Mouse (Mus musculus): Measurements from ENCODE around the gene Tmed2. TPM values are rescaled to one million over a fixed set of nuclear protein-coding genes. Genes with fewer than 3 reads are reported as not detected.
A peak's percentile ranks its signal among the peaks of the same experiment; 100 is the strongest.

Gene Tmed2
- polyA plus RNA-seq, 1 experiment from 2014 or later, result 550 TPM

- H3K36me3 ChIP-seq (ENCODE audit: control insufficient read depth, insufficient read depth, low read length), result peaks cover 39% of the 10 kb centered on the region
- no peak for DNase-seq (ENCODE audit: low spot score)
- H3K9me3 ChIP-seq (ENCODE audit: control insufficient read depth, low read length), result no peaks in the 10 kb centered on the region
- no peak overlapping the region for H3K27ac ChIP-seq (ENCODE audit: low read depth)
- no peak for ATAC-seq (replicated peaks; ENCODE audit: low FRiP score, low TSS enrichment, low read depth)
- no peak overlapping the region for H3K4me2 ChIP-seq (ENCODE audit: low read length)
- H3K4me1 ChIP-seq (replicated peaks; ENCODE audit: control insufficient read depth, insufficient read depth, low read length), result no peaks in the 10 kb centered on the region
- no peak overlapping the region for H3K4me3 ChIP-seq (ENCODE audit: low read depth, low read length)
- no peak overlapping the region for H3K9ac ChIP-seq (ENCODE audit: low read length)
- 87% methylated on average over 5 of the region's 5 CpGs for WGBS
- H3K27me3 ChIP-seq (replicated peaks; ENCODE audit: control insufficient read depth, insufficient read depth, low read length), result no peaks in the 10 kb centered on the region
Observed at GRCm38 (mm10) chr5:124515789-124516188, 24.7 kb upstream of the Tmed2 start.

GRCm38 (mm10) chr5:124518648-124519047, 21.8 kb upstream of the Tmed2 start:
- Histone ChIP-seq H3K4me3 (ENCODE audit: low read depth, low read length) (no peak overlapping the region), H3K4me1 (replicated peaks; ENCODE audit: control insufficient read depth, insufficient read depth, low read length) (no peaks in the 10 kb centered on the region), H3K27ac (ENCODE audit: low read depth) (no peak overlapping the region), H3K27me3 (replicated peaks; ENCODE audit: control insufficient read depth, insufficient read depth, low read length) (no peaks in the 10 kb centered on the region), H3K9me3 (ENCODE audit: control insufficient read depth, low read length) (no peaks in the 10 kb centered on the region), H3K4me2 (ENCODE audit: low read length) (no peak overlapping the region), H3K36me3 (ENCODE audit: control insufficient read depth, insufficient read depth, low read length) (peaks cover 22% of the 10 kb centered on the region), H3K9ac (ENCODE audit: low read length) (no peak overlapping the region)
- no peak for DNase-seq (ENCODE audit: low spot score)
- ATAC-seq (replicated peaks; ENCODE audit: low FRiP score, low TSS enrichment, low read depth), result no peak
- 95% methylated on average over 10 of the region's 10 CpGs for WGBS

GRCm38 (mm10) chr5:124521588-124521987, 18.9 kb upstream of the Tmed2 start:
- Histone ChIP-seq H3K27me3 (replicated peaks; ENCODE audit: control insufficient read depth, insufficient read depth, low read length) (no peaks in the 10 kb centered on the region), H3K27ac (ENCODE audit: low read depth) (no peak overlapping the region), H3K9me3 (ENCODE audit: control insufficient read depth, low read length) (no peaks in the 10 kb centered on the region), H3K4me3 (ENCODE audit: low read depth, low read length) (no peak overlapping the region), H3K36me3 (ENCODE audit: control insufficient read depth, insufficient read depth, low read length) (peaks cover 23% of the 10 kb centered on the region; the same call in 1 of the 2 replicates), H3K9ac (ENCODE audit: low read length) (no peak overlapping the region), H3K4me1 (replicated peaks; ENCODE audit: control insufficient read depth, insufficient read depth, low read length) (no peaks in the 10 kb centered on the region), H3K4me2 (ENCODE audit: low read length) (no peak overlapping the region)
- DNase-seq (ENCODE audit: low spot score), result no peak
- ATAC-seq (replicated peaks; ENCODE audit: low FRiP score, low TSS enrichment, low read depth), result no peak
- 88% methylated on average over 4 of the region's 4 CpGs for WGBS

GRCm38 (mm10) chr5:124523032-124523431, 17.5 kb upstream of the Tmed2 start:
- Histone ChIP-seq H3K27me3 (replicated peaks; ENCODE audit: control insufficient read depth, insufficient read depth, low read length) (no peaks in the 10 kb centered on the region), H3K4me3 (ENCODE audit: low read depth, low read length) (no peak overlapping the region), H3K36me3 (ENCODE audit: control insufficient read depth, insufficient read depth, low read length) (peaks cover 23% of the 10 kb centered on the region; the same call in 1 of the 2 replicates), H3K9ac (ENCODE audit: low read length) (no peak overlapping the region), H3K9me3 (ENCODE audit: control insufficient read depth, low read length) (no peaks in the 10 kb centered on the region), H3K4me2 (ENCODE audit: low read length) (no peak overlapping the region), H3K27ac (ENCODE audit: low read depth) (no peak overlapping the region), H3K4me1 (replicated peaks; ENCODE audit: control insufficient read depth, insufficient read depth, low read length) (peaks cover 1% of the 10 kb centered on the region; the same call in 1 of the 2 replicates)
- DNase-seq (ENCODE audit: low spot score), result no peak
- WGBS, result 94% methylated on average over 8 of the region's 8 CpGs
- no peak for ATAC-seq (replicated peaks; ENCODE audit: low FRiP score, low TSS enrichment, low read depth)

GRCm38 (mm10) chr5:124524943-124525342, 15.6 kb upstream of the Tmed2 start:
- no peak for ATAC-seq (replicated peaks; ENCODE audit: low FRiP score, low TSS enrichment, low read depth)
- 90% methylated on average over 5 of the region's 5 CpGs for WGBS

GRCm38 (mm10) chr5:124528351-124528750, 12.1 kb upstream of the Tmed2 start:
- Histone ChIP-seq H3K9ac (ENCODE audit: low read length) (peak overlapping the region; percentile 31), H3K27me3 (replicated peaks; ENCODE audit: control insufficient read depth, insufficient read depth, low read length) (no peaks in the 10 kb centered on the region), H3K4me1 (replicated peaks; ENCODE audit: control insufficient read depth, insufficient read depth, low read length) (peaks cover 35% of the 10 kb centered on the region), H3K36me3 (ENCODE audit: control insufficient read depth, insufficient read depth, low read length) (0 out of 2 replicates have a peak, but pooled peaks cover 10% of the 10 kb centered on the region), H3K4me2 (ENCODE audit: low read length) (peak overlapping the region; percentile 83), H3K9me3 (ENCODE audit: control insufficient read depth, low read length) (no peaks in the 10 kb centered on the region), H3K27ac (ENCODE audit: low read depth) (0 out of 2 replicates have a peak overlapping the region, but pooled peaks have one; percentile 54), H3K4me3 (ENCODE audit: low read depth, low read length) (peak overlapping the region; percentile 79)
- 53% methylated on average over 4 of the region's 4 CpGs for WGBS
- DNase-seq (ENCODE audit: low spot score) (no peak), ATAC-seq (replicated peaks; ENCODE audit: low FRiP score, low TSS enrichment, low read depth) (no peak)

More at GRCm38 (mm10) chr5:124524943-124525342, 15.6 kb upstream of the Tmed2 start:
- Histone ChIP-seq H3K4me1 (replicated peaks; ENCODE audit: control insufficient read depth, insufficient read depth, low read length) (peaks cover 20% of the 10 kb centered on the region), H3K27ac (ENCODE audit: low read depth) (no peak overlapping the region), H3K27me3 (replicated peaks; ENCODE audit: control insufficient read depth, insufficient read depth, low read length) (no peaks in the 10 kb centered on the region), H3K9ac (ENCODE audit: low read length) (no peak overlapping the region), H3K4me3 (ENCODE audit: low read depth, low read length) (no peak overlapping the region), H3K4me2 (ENCODE audit: low read length) (no peak overlapping the region), H3K9me3 (ENCODE audit: control insufficient read depth, low read length) (no peaks in the 10 kb centered on the region), H3K36me3 (ENCODE audit: control insufficient read depth, insufficient read depth, low read length) (peaks cover 20% of the 10 kb centered on the region; the same call in 1 of the 2 replicates)
- no peak for DNase-seq (ENCODE audit: low spot score)

GRCm38 (mm10) chr5:124528791-124529190, 11.7 kb upstream of the Tmed2 start:
- 0 out of 2 replicates have a peak, but pooled peaks cover 10% of the 10 kb centered on the region for H3K36me3 ChIP-seq (ENCODE audit: control insufficient read depth, insufficient read depth, low read length)
- DNase-seq (ENCODE audit: low spot score) (no peak), ATAC-seq (replicated peaks; ENCODE audit: low FRiP score, low TSS enrichment, low read depth) (no peak)
- peak overlapping the region; percentile 31 for H3K9ac ChIP-seq (ENCODE audit: low read length)
- peak overlapping the region; percentile 83 for H3K4me2 ChIP-seq (ENCODE audit: low read length)
- 14% methylated on average over 9 of the region's 9 CpGs for whole genome bisulfite sequencing
- peak overlapping the region; percentile 79 for H3K4me3 ChIP-seq (ENCODE audit: low read depth, low read length)
- peak overlapping the region; percentile 54; the same call in 1 of the 2 replicates for H3K27ac ChIP-seq (ENCODE audit: low read depth)
- no peaks in the 10 kb centered on the region for H3K9me3 ChIP-seq (ENCODE audit: control insufficient read depth, low read length)
- no peaks in the 10 kb centered on the region for H3K27me3 ChIP-seq (replicated peaks; ENCODE audit: control insufficient read depth, insufficient read depth, low read length)
- peaks cover 35% of the 10 kb centered on the region for H3K4me1 ChIP-seq (replicated peaks; ENCODE audit: control insufficient read depth, insufficient read depth, low read length)

- DNase-seq (ENCODE audit: low spot score) (no peak), ATAC-seq (replicated peaks; ENCODE audit: low FRiP score, low TSS enrichment, low read depth) (no peak)
- H3K9me3 ChIP-seq (ENCODE audit: control insufficient read depth, low read length), result no peaks in the 10 kb centered on the region
- 0 out of 2 replicates have a peak, but pooled peaks cover 10% of the 10 kb centered on the region for H3K36me3 ChIP-seq (ENCODE audit: control insufficient read depth, insufficient read depth, low read length)
- H3K4me2 ChIP-seq (ENCODE audit: low read length), result peak overlapping the region; percentile 83
- no peaks in the 10 kb centered on the region for H3K27me3 ChIP-seq (replicated peaks; ENCODE audit: control insufficient read depth, insufficient read depth, low read length)
- peak overlapping the region; percentile 31 for H3K9ac ChIP-seq (ENCODE audit: low read length)
- WGBS, result 12% methylated on average over 8 of the region's 8 CpGs
- peak overlapping the region; percentile 79 for H3K4me3 ChIP-seq (ENCODE audit: low read depth, low read length)
- peaks cover 35% of the 10 kb centered on the region for H3K4me1 ChIP-seq (replicated peaks; ENCODE audit: control insufficient read depth, insufficient read depth, low read length)
- H3K27ac ChIP-seq (ENCODE audit: low read depth), result peak overlapping the region; percentile 54; the same call in 1 of the 2 replicates
Observed at GRCm38 (mm10) chr5:124529191-124529651, 11.3 kb upstream of the Tmed2 start.

GRCm38 (mm10) chr5:124529697-124530096, 10.8 kb upstream of the Tmed2 start:
- peak overlapping the region; percentile 83 for H3K4me2 ChIP-seq (ENCODE audit: low read length)
- peaks cover 35% of the 10 kb centered on the region for H3K4me1 ChIP-seq (replicated peaks; ENCODE audit: control insufficient read depth, insufficient read depth, low read length)
- no peak for ATAC-seq (replicated peaks; ENCODE audit: low FRiP score, low TSS enrichment, low read depth)
- WGBS, result 42% methylated on average over 8 of the region's 8 CpGs
- H3K27ac ChIP-seq (ENCODE audit: low read depth), result peak overlapping the region; percentile 54; the same call in 1 of the 2 replicates
- 0 out of 2 replicates have a peak, but pooled peaks cover 5% of the 10 kb centered on the region for H3K36me3 ChIP-seq (ENCODE audit: control insufficient read depth, insufficient read depth, low read length)
- H3K4me3 ChIP-seq (ENCODE audit: low read depth, low read length), result peak overlapping the region; percentile 79
- H3K9me3 ChIP-seq (ENCODE audit: control insufficient read depth, low read length), result no peaks in the 10 kb centered on the region
- DNase-seq (ENCODE audit: low spot score), result no peak
- no peak overlapping the region for H3K9ac ChIP-seq (ENCODE audit: low read length)
- H3K27me3 ChIP-seq (replicated peaks; ENCODE audit: control insufficient read depth, insufficient read depth, low read length), result no peaks in the 10 kb centered on the region

All from intestine, embryonic 14.5 days (tissue).